15 mouse cellular contexts compared by ENCODE assay signal in the genomic region with DNA sequence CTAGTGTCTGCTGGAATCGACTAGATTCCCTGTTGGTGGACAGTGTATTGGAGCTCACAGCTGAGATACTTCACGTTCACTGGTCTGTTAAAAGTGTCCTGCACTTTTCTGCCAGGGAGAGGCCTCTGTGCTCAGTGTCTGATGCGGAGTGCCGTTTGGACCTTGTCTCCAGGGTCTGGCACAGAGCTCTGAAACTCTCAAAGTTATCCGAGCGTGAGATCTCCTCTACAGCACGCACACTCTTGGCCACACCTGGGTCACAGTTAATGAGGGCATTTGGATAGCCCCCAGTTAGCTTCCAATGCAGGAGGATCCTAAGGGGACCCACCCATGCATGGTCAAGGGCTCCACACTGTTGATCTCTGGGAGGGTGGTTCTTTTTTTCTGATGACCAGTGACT.
"Had no signal": no experiment of that assay in that cellular context is flagged by ENCODE, and none has a peak within 500 bp of the region (broad histone marks: within the 10 kb centered on the region; RNA-seq: fewer than 3 reads in every experiment).

No protein-coding gene starts in this region.

- H3K36me3 ChIP-seq: limb, embryonic 15.5 days; lung, embryonic 15.5 days; neural tube, embryonic 15.5 days had no signal

- H3K9me3 ChIP-seq: limb, embryonic 15.5 days; liver, embryonic 12.5 days; lung, embryonic 15.5 days; megakaryocyte, embryonic 14.5 days had no signal

- H3K4me1 ChIP-seq: limb, embryonic 15.5 days; liver, embryonic 12.5 days; lung, embryonic 15.5 days had no signal

- H3K4me2 ChIP-seq: limb, embryonic 15.5 days; liver, embryonic 12.5 days; lung, embryonic 15.5 days; midbrain, embryonic 11.5 days; neural tube, embryonic 15.5 days had no signal

- ATAC-seq: intestine, embryonic 16.5 days; liver, embryonic 12.5 days; midbrain, embryonic 16.5 days had no signal

- H3K27ac ChIP-seq: limb, embryonic 15.5 days; liver, embryonic 12.5 days; lung, embryonic 15.5 days; macrophage; neural tube, embryonic 15.5 days had no signal

- H3K9ac ChIP-seq: limb, embryonic 15.5 days; liver, embryonic 12.5 days; lung, embryonic 15.5 days; neural tube, embryonic 15.5 days had no signal

- H3K4me3 ChIP-seq: limb, embryonic 15.5 days; liver, embryonic 12.5 days; lung, embryonic 15.5 days; megakaryocyte, embryonic 14.5 days; neural tube, embryonic 15.5 days had no signal

- H3K27me3 ChIP-seq: limb, embryonic 15.5 days; liver, embryonic 12.5 days; lung, embryonic 15.5 days; megakaryocyte, embryonic 14.5 days; neural tube, embryonic 15.5 days had no signal

- DNase-seq: layer of hippocampus, adult 9-11 months; layer of hippocampus, postnatal 36 days; lung, postnatal 14 days; right cerebral cortex, adult 18-20 months; right cerebral cortex, postnatal 25 days; thymus, postnatal 36 days had no signal
